Mouse (Mus musculus): Measurements from ENCODE around the gene Gm11939. TPM values are rescaled to one million over a fixed set of nuclear protein-coding genes. Genes with fewer than 3 reads are reported as not detected.

Gm11939 gene
- polyA plus RNA-seq, 1 experiment from 2014 or later = not detected

GRCm38 (mm10) chr11:99539721-99540120, 19.5 kb downstream of the Gm11939 start:
- peak; percentile 75 for DNase-seq (ENCODE audit: low spot score)

GRCm38 (mm10) chr11:99521288-99521860, 37.9 kb downstream of the Gm11939 start, which contains the start of gene Krt39:
Krt39 (minus strand) TSS chr11:99521338.
- H3K4me1 ChIP-seq (ENCODE audit: control insufficient read depth, insufficient read depth, low read length) = no peaks in the 10 kb centered on the region
- no peak within 1 kb of the TSS for H3K4me3 ChIP-seq (ENCODE audit: low read depth, low read length)
- no peaks in the 10 kb centered on the region for H3K9me3 ChIP-seq (ENCODE audit: control insufficient read depth, low read length)
- no peak within 1 kb of the TSS for H3K9ac ChIP-seq (ENCODE audit: low read depth, low read length)
- no peak within 1 kb of the TSS for H3K4me2 ChIP-seq (ENCODE audit: low read depth, low read length)
- H3K27me3 ChIP-seq (replicated peaks; ENCODE audit: control insufficient read depth, insufficient read depth, low read length) = no peaks in the 10 kb centered on the region
- DNase-seq (ENCODE audit: low spot score) = no peak
- H3K36me3 ChIP-seq (ENCODE audit: control insufficient read depth, insufficient read depth, low read length) = no peaks in the 10 kb centered on the region
- WGBS = 81% methylated on average over 13 of the region's 13 CpGs
- no peak for ATAC-seq (ENCODE audit: low read depth)
- H3K27ac ChIP-seq (replicated peaks; ENCODE audit: low read depth, low read length) = no peak within 1 kb of the TSS

More at GRCm38 (mm10) chr11:99539721-99540120, 19.5 kb downstream of the Gm11939 start:
- Histone ChIP-seq H3K36me3 (ENCODE audit: control insufficient read depth, insufficient read depth, low read length) (no peaks in the 10 kb centered on the region), H3K4me3 (ENCODE audit: low read depth, low read length) (no peak overlapping the region), H3K9ac (ENCODE audit: low read depth, low read length) (no peak overlapping the region), H3K27me3 (replicated peaks; ENCODE audit: control insufficient read depth, insufficient read depth, low read length) (no peaks in the 10 kb centered on the region), H3K27ac (replicated peaks; ENCODE audit: low read depth, low read length) (no peak overlapping the region), H3K9me3 (ENCODE audit: control insufficient read depth, low read length) (no peaks in the 10 kb centered on the region), H3K4me2 (ENCODE audit: low read depth, low read length) (no peak overlapping the region), H3K4me1 (ENCODE audit: control insufficient read depth, insufficient read depth, low read length) (no peaks in the 10 kb centered on the region; the same call in 1 of the 2 replicates)
- peak; percentile 30; the same call in 1 of the 2 replicates for ATAC-seq (ENCODE audit: low read depth)
- 34% methylated on average over 9 of the region's 9 CpGs for whole genome bisulfite sequencing

GRCm38 (mm10) chr11:99514098-99514497, 45.2 kb downstream of the Gm11939 start:
- no peak overlapping the region for H3K9ac ChIP-seq (ENCODE audit: low read depth, low read length)
- 0 out of 2 replicates have a peak, but pooled peaks have one; percentile 47 for ATAC-seq (ENCODE audit: low read depth)
- H3K36me3 ChIP-seq (ENCODE audit: control insufficient read depth, insufficient read depth, low read length) = no peaks in the 10 kb centered on the region
- no peak overlapping the region for H3K27ac ChIP-seq (replicated peaks; ENCODE audit: low read depth, low read length)
- H3K27me3 ChIP-seq (replicated peaks; ENCODE audit: control insufficient read depth, insufficient read depth, low read length) = no peaks in the 10 kb centered on the region
- peak; percentile 73 for DNase-seq (ENCODE audit: low spot score)
- H3K4me3 ChIP-seq (ENCODE audit: low read depth, low read length) = no peak overlapping the region
- H3K9me3 ChIP-seq (ENCODE audit: control insufficient read depth, low read length) = no peaks in the 10 kb centered on the region
- no peak overlapping the region for H3K4me2 ChIP-seq (ENCODE audit: low read depth, low read length)
- H3K4me1 ChIP-seq (ENCODE audit: control insufficient read depth, insufficient read depth, low read length) = no peaks in the 10 kb centered on the region
- 77% methylated on average over 8 of the region's 8 CpGs for WGBS

Other genes with a start within 250 kb of the Gm11939 start
- gene Krt25, start 236.5 kb downstream of the Gm11939 start, polyA plus RNA-seq (2014; fragmentation: Nextera tagmentation; extraction: Ambion mirVana) = 4.4 and 6.2 TPM in 2 replicates
- 0.24 and 0.42 TPM in 2 replicates for gene Krt26, start 221.5 kb downstream of the Gm11939 start, polyA plus RNA-seq (2014; fragmentation: Nextera tagmentation; extraction: Ambion mirVana)
- 3.2 and 6.1 TPM in 2 replicates for gene Krt27, start 208.4 kb downstream of the Gm11939 start, polyA plus RNA-seq (2014; fragmentation: Nextera tagmentation; extraction: Ambion mirVana)
- 2.8 and 3.4 TPM in 2 replicates for gene Krt28, start 184.6 kb downstream of the Gm11939 start, polyA plus RNA-seq (2014; fragmentation: Nextera tagmentation; extraction: Ambion mirVana)
- 76.8 and 167 TPM in 2 replicates for gene Krt10, start 170.1 kb downstream of the Gm11939 start, polyA plus RNA-seq (2014; fragmentation: Nextera tagmentation; extraction: Ambion mirVana)
- 0.22 TPM in 1 of 2 replicates, not detected in the other for gene Krt12, start 137.2 kb downstream of the Gm11939 start, polyA plus RNA-seq (2014; fragmentation: Nextera tagmentation; extraction: Ambion mirVana)
- 0.33 TPM in 1 of 2 replicates, not detected in the other for gene Krt20, start 121.3 kb downstream of the Gm11939 start, polyA plus RNA-seq (2014; fragmentation: Nextera tagmentation; extraction: Ambion mirVana)
- 8.7 and 11.9 TPM in 2 replicates for gene Krt23, start 66.3 kb downstream of the Gm11939 start, polyA plus RNA-seq (2014; fragmentation: Nextera tagmentation; extraction: Ambion mirVana)
- not detected in 2 replicates for gene Krt39, start 38.1 kb downstream of the Gm11939 start, polyA plus RNA-seq (2014; fragmentation: Nextera tagmentation; extraction: Ambion mirVana)
- not detected in 2 replicates for gene Krt40, start 16.3 kb downstream of the Gm11939 start, polyA plus RNA-seq (2014; fragmentation: Nextera tagmentation; extraction: Ambion mirVana)
- 1.0 TPM in 1 of 2 replicates, not detected in the other for gene Krtap3-3, start 8.6 kb downstream of the Gm11939 start, polyA plus RNA-seq (2014; fragmentation: Nextera tagmentation; extraction: Ambion mirVana)
- not detected in 2 replicates for gene Krtap3-2, start 2.6 kb downstream of the Gm11939 start, polyA plus RNA-seq (2014; fragmentation: Nextera tagmentation; extraction: Ambion mirVana)
- 0.51 TPM in 1 of 2 replicates, not detected in the other for gene Krtap3-1, start 7.2 kb upstream of the Gm11939 start, polyA plus RNA-seq (2014; fragmentation: Nextera tagmentation; extraction: Ambion mirVana)
- not detected in 2 replicates for gene Krtap1-5, start 21.6 kb upstream of the Gm11939 start, polyA plus RNA-seq (2014; fragmentation: Nextera tagmentation; extraction: Ambion mirVana)
- gene Krtap1-4, start 24.2 kb upstream of the Gm11939 start, polyA plus RNA-seq (2014; fragmentation: Nextera tagmentation; extraction: Ambion mirVana) = not detected in 2 replicates
- 0.26 TPM in 1 of 2 replicates, not detected in the other for gene Krtap1-3, start 31.9 kb upstream of the Gm11939 start, polyA plus RNA-seq (2014; fragmentation: Nextera tagmentation; extraction: Ambion mirVana)
- not detected in 2 replicates for gene Krtap9-3, start 38.6 kb upstream of the Gm11939 start, polyA plus RNA-seq (2014; fragmentation: Nextera tagmentation; extraction: Ambion mirVana)
- not detected in 2 replicates for gene Gm11938, start 43.8 kb upstream of the Gm11939 start, polyA plus RNA-seq (2014; fragmentation: Nextera tagmentation; extraction: Ambion mirVana)
- gene Gm11937, start 50.7 kb upstream of the Gm11939 start, polyA plus RNA-seq (2014; fragmentation: Nextera tagmentation; extraction: Ambion mirVana) = not detected in 2 replicates
- gene Krtap2-4, start 55.4 kb upstream of the Gm11939 start, polyA plus RNA-seq (2014; fragmentation: Nextera tagmentation; extraction: Ambion mirVana) = 0.54 TPM in 1 of 2 replicates, not detected in the other
- not detected in 2 replicates for gene Gm11562, start 61.0 kb upstream of the Gm11939 start, polyA plus RNA-seq (2014; fragmentation: Nextera tagmentation; extraction: Ambion mirVana)
- gene Krtap4-1, start 68.8 kb upstream of the Gm11939 start, polyA plus RNA-seq (2014; fragmentation: Nextera tagmentation; extraction: Ambion mirVana) = not detected in 2 replicates
- gene Krtap4-2, start 75.6 kb upstream of the Gm11939 start, polyA plus RNA-seq (2014; fragmentation: Nextera tagmentation; extraction: Ambion mirVana) = not detected in 2 replicates
- gene Krtap4-7, start 84.6 kb upstream of the Gm11939 start, polyA plus RNA-seq (2014; fragmentation: Nextera tagmentation; extraction: Ambion mirVana) = 0.29 TPM in 1 of 2 replicates, not detected in the other
- not detected in 2 replicates for gene Gm11555, start 90.8 kb upstream of the Gm11939 start, polyA plus RNA-seq (2014; fragmentation: Nextera tagmentation; extraction: Ambion mirVana)
- 0.17 TPM in 1 of 2 replicates, not detected in the other for gene Gm11563, start 99.5 kb upstream of the Gm11939 start, polyA plus RNA-seq (2014; fragmentation: Nextera tagmentation; extraction: Ambion mirVana)
- gene Krtap4-6, start 106.5 kb upstream of the Gm11939 start, polyA plus RNA-seq (2014; fragmentation: Nextera tagmentation; extraction: Ambion mirVana) = not detected in 2 replicates
- not detected in 2 replicates for gene Gm14190, start 131.3 kb upstream of the Gm11939 start, polyA plus RNA-seq (2014; fragmentation: Nextera tagmentation; extraction: Ambion mirVana)
- not detected in 2 replicates for gene Gm14180, start 174.8 kb upstream of the Gm11939 start, polyA plus RNA-seq (2014; fragmentation: Nextera tagmentation; extraction: Ambion mirVana)
- gene Gm11595, start 213.4 kb upstream of the Gm11939 start, polyA plus RNA-seq (2014; fragmentation: Nextera tagmentation; extraction: Ambion mirVana) = not detected in 2 replicates
- not detected in 2 replicates for gene Krtap4-8, start 221.2 kb upstream of the Gm11939 start, polyA plus RNA-seq (2014; fragmentation: Nextera tagmentation; extraction: Ambion mirVana)
- not detected in 2 replicates for gene Krtap4-9, start 225.7 kb upstream of the Gm11939 start, polyA plus RNA-seq (2014; fragmentation: Nextera tagmentation; extraction: Ambion mirVana)
- not detected in 2 replicates for gene Gm11596, start 234.0 kb upstream of the Gm11939 start, polyA plus RNA-seq (2014; fragmentation: Nextera tagmentation; extraction: Ambion mirVana)
- not detected in 2 replicates for gene Gm11569, start 239.5 kb upstream of the Gm11939 start, polyA plus RNA-seq (2014; fragmentation: Nextera tagmentation; extraction: Ambion mirVana)
- gene Gm11554, start 245.0 kb upstream of the Gm11939 start, polyA plus RNA-seq (2014; fragmentation: Nextera tagmentation; extraction: Ambion mirVana) = not detected in 2 replicates